Mouse (Mus musculus) limb, embryonic 12.5 days (tissue): ENCODE data around the gene Litaf. TPM values are rescaled to one million over a fixed set of nuclear protein-coding genes. Genes with fewer than 3 reads are reported as not detected.

Experiments used
- ATAC-seq: fragments of 200-750 bp; cut with Nextera tagmentation; 2 replicates; pipeline ENCODE4 v1.8.0; 2017; ENCODE audit warnings: low read depth, moderate TSS enrichment; ENCODE audit not compliant: insufficient number of reproducible peaks, insufficient read depth, low FRiP score, low TSS enrichment
- H3K27ac ChIP-seq: fragments of 300-500 bp; sonication (generic); 2 replicates; pipeline ENCODE4 v1.5.1; 2016; ENCODE audit warnings: mild to moderate bottlenecking, moderate library complexity
- H3K27me3 ChIP-seq: fragments of 300-500 bp; sonication (generic); 2 replicates; pipeline ENCODE4 v1.6.1; 2016; ENCODE audit warnings: mild to moderate bottlenecking, moderate library complexity
- H3K36me3 ChIP-seq: fragments of 300-500 bp; sonication (generic); 2 replicates; pipeline ENCODE4 v1.6.1; 2016; ENCODE audit warnings: mild to moderate bottlenecking, moderate library complexity
- H3K4me1 ChIP-seq: fragments of 300-500 bp; sonication (generic); replicated peaks from 2 replicates; pipeline ENCODE4 v1.6.1; 2016
- H3K4me2 ChIP-seq: fragments of 300-500 bp; sonication (generic); 2 replicates; pipeline ENCODE4 v1.6.1; 2016; ENCODE audit warnings: mild to moderate bottlenecking, moderate library complexity
- H3K4me3 ChIP-seq: fragments of 300-500 bp; sonication (generic); replicated peaks from 2 replicates; pipeline ENCODE4 v1.5.1; 2016; ENCODE audit warnings: mild to moderate bottlenecking
- H3K9ac ChIP-seq: fragments of 300-500 bp; sonication (generic); replicated peaks from 2 replicates; pipeline ENCODE4 v1.6.1; 2016; ENCODE audit warnings: mild to moderate bottlenecking, moderate library complexity
- H3K9me3 ChIP-seq: fragments of 300-500 bp; sonication (generic); 2 replicates; pipeline ENCODE4 v1.6.1; 2016; ENCODE audit warnings: mild to moderate bottlenecking, moderate library complexity
- WGBS: fragments of 180-500 bp; shearing (Covaris S2); methylation state at CpG from one replicate; pipeline ENCODE4 v1.1.7; 2016; 5-methylcytosine and 5-hydroxymethylcytosine counted together
- polyA plus RNA-seq: library from polyadenylated mRNA; unstranded; fragments of >200 nt; fragmentation: Nextera tagmentation; extraction: Ambion mirVana; gene quantifications from 2 replicates; pipeline ENCODE4 v1.2.1, GENCODE M21; 2016

Litaf gene
- polyA plus RNA-seq, 1 experiment from 2014 or later: 103 TPM

- no peak overlapping the region for H3K4me3 ChIP-seq
- no peaks in the 10 kb centered on the region; the same call in 1 of the 2 replicates for H3K9me3 ChIP-seq
- peak overlapping the region; percentile 37 for H3K27ac ChIP-seq
- no peak for ATAC-seq
- H3K27me3 ChIP-seq: no peaks in the 10 kb centered on the region
- H3K9ac ChIP-seq: no peak overlapping the region
- no peaks in the 10 kb centered on the region for H3K36me3 ChIP-seq
- 78% methylated on average over 6 of the region's 6 CpGs for WGBS
- no peak overlapping the region for H3K4me2 ChIP-seq
- peaks cover 27% of the 10 kb centered on the region for H3K4me1 ChIP-seq
Observed at GRCm38 (mm10) chr16:11006100-11006499, 59.9 kb downstream of the Litaf start.

- Histone ChIP-seq H3K27me3 (no peaks in the 10 kb centered on the region), H3K4me1 (peaks cover 5% of the 10 kb centered on the region; the same call in 1 of the 2 replicates), H3K36me3 (no peaks in the 10 kb centered on the region), H3K4me2 (no peak overlapping the region), H3K9me3 (no peaks in the 10 kb centered on the region; the same call in 1 of the 2 replicates), H3K9ac (no peak overlapping the region), H3K27ac (no peak overlapping the region), H3K4me3 (no peak overlapping the region)
- ATAC-seq: peak; percentile 20; the same call in 1 of the 2 replicates
- WGBS: 89% methylated on average over 7 of the region's 7 CpGs
Observed at GRCm38 (mm10) chr16:11001703-11002659, 64.0 kb downstream of the Litaf start.

- H3K4me3 ChIP-seq: no peak overlapping the region
- H3K27me3 ChIP-seq: no peaks in the 10 kb centered on the region
- no peaks in the 10 kb centered on the region for H3K36me3 ChIP-seq
- no peak overlapping the region for H3K9ac ChIP-seq
- ATAC-seq: no peak
- H3K9me3 ChIP-seq: no peaks in the 10 kb centered on the region; the same call in 1 of the 2 replicates
- H3K4me1 ChIP-seq: no peaks in the 10 kb centered on the region
- H3K27ac ChIP-seq: no peak overlapping the region
- H3K4me2 ChIP-seq: no peak overlapping the region
- 59% methylated on average over 3 of the region's 3 CpGs for WGBS
Observed at GRCm38 (mm10) chr16:10999809-11000208, 66.1 kb downstream of the Litaf start.

DNA sequence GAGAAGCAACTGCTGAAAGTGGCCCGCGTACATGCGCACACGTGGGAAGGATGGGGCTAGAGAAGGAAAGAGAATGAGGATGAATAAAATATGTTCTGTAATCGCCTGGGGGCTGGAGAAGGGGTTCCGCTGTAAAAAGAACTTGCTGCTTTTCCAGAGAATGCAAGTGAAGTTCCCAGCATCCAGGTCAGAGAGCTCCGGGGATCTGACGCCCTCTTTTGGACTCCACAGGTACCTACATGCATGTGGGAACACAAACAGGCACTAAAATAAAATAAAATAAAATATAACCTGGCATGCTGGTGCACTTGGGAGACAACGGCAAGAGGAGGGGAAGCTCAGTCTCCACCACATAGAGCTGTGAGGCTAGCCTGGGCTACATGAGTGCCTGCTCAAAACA is 67.7 kb downstream of the Litaf start:
- H3K4me3 ChIP-seq: no peak overlapping the region
- no peak overlapping the region for H3K9ac ChIP-seq
- H3K4me2 ChIP-seq: no peak overlapping the region
- WGBS: 82% methylated on average over 9 of the region's 9 CpGs
- no peak overlapping the region for H3K27ac ChIP-seq
- H3K27me3 ChIP-seq: no peaks in the 10 kb centered on the region
- H3K4me1 ChIP-seq: no peaks in the 10 kb centered on the region
- ATAC-seq: no peak
- H3K9me3 ChIP-seq: no peaks in the 10 kb centered on the region
- H3K36me3 ChIP-seq: no peaks in the 10 kb centered on the region

- Histone ChIP-seq H3K9ac (no peak overlapping the region), H3K4me3 (no peak overlapping the region), H3K9me3 (no peaks in the 10 kb centered on the region), H3K27me3 (no peaks in the 10 kb centered on the region), H3K36me3 (no peaks in the 10 kb centered on the region), H3K27ac (no peak overlapping the region), H3K4me1 (peaks cover 5% of the 10 kb centered on the region; the same call in 1 of the 2 replicates), H3K4me2 (no peak overlapping the region)
- WGBS: 85% methylated on average over 4 of the region's 4 CpGs
- no peak for ATAC-seq
Observed at GRCm38 (mm10) chr16:10996576-10996975, 69.4 kb downstream of the Litaf start.

DNA sequence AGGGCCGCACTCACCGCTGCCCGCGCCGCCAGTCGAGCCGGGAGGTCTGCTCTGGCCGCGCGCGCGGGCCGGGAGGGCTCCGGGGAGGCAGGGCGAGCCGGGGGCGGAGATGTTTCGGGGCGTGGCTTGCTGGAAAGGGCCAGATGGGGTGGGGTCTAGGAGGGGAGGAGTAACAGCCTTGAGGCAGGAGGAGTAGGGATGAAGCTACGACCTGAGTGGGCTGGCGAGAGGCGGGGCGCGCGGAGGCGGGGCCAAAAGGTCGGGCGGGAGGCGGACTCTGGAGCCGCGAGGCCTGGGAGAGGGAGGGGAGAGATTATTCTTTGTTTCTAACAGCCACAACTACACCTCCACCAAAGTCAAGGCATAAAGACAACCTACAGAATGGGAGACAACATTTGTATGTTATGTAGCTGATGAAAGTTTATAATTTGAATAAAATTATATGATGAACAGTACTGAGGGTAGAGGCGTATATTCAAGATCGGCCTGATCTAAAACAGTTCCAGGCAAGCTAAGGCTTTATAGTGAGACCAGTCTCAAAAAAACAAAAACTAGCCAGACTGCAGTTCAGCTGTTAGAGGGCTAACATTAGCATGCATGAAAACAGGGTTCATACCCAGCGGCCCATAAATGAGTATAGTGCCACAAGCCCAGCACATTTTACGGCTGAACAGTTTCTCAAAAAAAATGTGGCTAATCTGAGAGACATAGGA is 72.8 kb downstream of the Litaf start:
- peaks cover 10% of the 10 kb centered on the region for H3K4me1 ChIP-seq
- no peaks in the 10 kb centered on the region for H3K27me3 ChIP-seq
- peaks cover 8% of the 10 kb centered on the region for H3K9me3 ChIP-seq
- H3K9ac ChIP-seq: peak overlapping the region; percentile 78
- peak overlapping the region; percentile 78 for H3K4me3 ChIP-seq
- peak overlapping the region; percentile 88 for H3K27ac ChIP-seq
- peak; percentile 93 for ATAC-seq
- H3K4me2 ChIP-seq: peak overlapping the region; percentile 65
- H3K36me3 ChIP-seq: peaks cover 22% of the 10 kb centered on the region
- WGBS: 8% methylated on average over 35 of the region's 35 CpGs

GRCm38 (mm10) chr16:10992090-10993031 is 73.6 kb downstream of the Litaf start:
- H3K4me1 ChIP-seq: peaks cover 12% of the 10 kb centered on the region
- ATAC-seq: peak; percentile 52
- H3K9me3 ChIP-seq: peaks cover 8% of the 10 kb centered on the region
- H3K27ac ChIP-seq: peak overlapping the region; percentile 88
- WGBS: under 1% methylated on average over 52 of the region's 52 CpGs
- peak overlapping the region; percentile 78 for H3K9ac ChIP-seq
- H3K36me3 ChIP-seq: peaks cover 22% of the 10 kb centered on the region
- H3K4me3 ChIP-seq: peak overlapping the region; percentile 78
- peak overlapping the region; percentile 65 for H3K4me2 ChIP-seq
- no peaks in the 10 kb centered on the region for H3K27me3 ChIP-seq

- ATAC-seq: no peak
- peak overlapping the region; percentile 78 for H3K4me3 ChIP-seq
- peaks cover 22% of the 10 kb centered on the region for H3K36me3 ChIP-seq
- peak overlapping the region; percentile 65 for H3K4me2 ChIP-seq
- H3K9me3 ChIP-seq: peaks cover 8% of the 10 kb centered on the region
- WGBS: 55% methylated on average over 5 of the region's 5 CpGs
- H3K27me3 ChIP-seq: no peaks in the 10 kb centered on the region
- H3K9ac ChIP-seq: peak overlapping the region; percentile 78; the same call in 1 of the 2 replicates
- H3K27ac ChIP-seq: no peak overlapping the region
- peaks cover 12% of the 10 kb centered on the region for H3K4me1 ChIP-seq
Observed at GRCm38 (mm10) chr16:10991737-10992089, 74.2 kb downstream of the Litaf start.

GRCm38 (mm10) chr16:10990763-10991162 is 75.2 kb downstream of the Litaf start:
- Histone ChIP-seq H3K9me3 (peaks cover 8% of the 10 kb centered on the region), H3K9ac (no peak overlapping the region), H3K27me3 (no peaks in the 10 kb centered on the region), H3K27ac (no peak overlapping the region), H3K4me3 (no peak overlapping the region), H3K4me1 (peaks cover 12% of the 10 kb centered on the region), H3K36me3 (peaks cover 22% of the 10 kb centered on the region), H3K4me2 (no peak overlapping the region)
- WGBS: 80% methylated on average over 4 of the region's 4 CpGs
- no peak for ATAC-seq

- Histone ChIP-seq H3K27ac (no peak overlapping the region), H3K36me3 (peaks cover 22% of the 10 kb centered on the region), H3K9ac (no peak overlapping the region), H3K27me3 (no peaks in the 10 kb centered on the region), H3K9me3 (peaks cover 8% of the 10 kb centered on the region), H3K4me1 (peaks cover 12% of the 10 kb centered on the region), H3K4me2 (no peak overlapping the region), H3K4me3 (no peak overlapping the region)
- no peak for ATAC-seq
- WGBS: 87% methylated on average over 4 of the region's 4 CpGs
Observed at GRCm38 (mm10) chr16:10989896-10990295, 76.1 kb downstream of the Litaf start.
